Mouse (Mus musculus): Measurements from ENCODE around the gene Slc9a3r2. TPM values are rescaled to one million over a fixed set of nuclear protein-coding genes. Genes with fewer than 3 reads are reported as not detected.
A peak's percentile ranks its signal among the peaks of the same experiment; 100 is the strongest.

The Slc9a3r2 gene
- polyA plus RNA-seq, 1 experiment from 2014 or later, result 43.7 TPM

DNA sequence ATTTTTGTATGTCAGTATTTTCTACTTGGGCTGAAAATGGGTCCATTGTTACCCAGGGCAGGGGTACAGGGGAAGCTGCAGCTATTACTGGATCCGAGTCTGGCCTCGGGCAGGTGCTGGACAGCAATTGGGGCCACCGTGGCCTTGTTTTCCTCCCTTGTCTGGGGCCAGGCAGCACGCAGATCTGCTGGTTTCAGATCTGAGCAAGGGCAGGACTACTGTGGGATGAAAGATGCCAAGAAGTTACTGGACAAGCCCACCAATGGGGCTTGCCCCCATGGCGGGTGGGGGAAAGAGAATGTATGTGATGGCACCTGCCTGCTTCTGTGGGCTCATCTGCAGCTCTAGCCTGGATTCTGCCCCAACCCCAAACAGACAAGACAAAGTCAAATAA, 54.1 kb downstream of the Slc9a3r2 start:
- Histone ChIP-seq H3K4me3 (ENCODE audit: low read depth, low read length) (no peak overlapping the region), H3K27me3 (ENCODE audit: control insufficient read depth, insufficient read depth, low read depth, low read length) (no peaks in the 10 kb centered on the region), H3K27ac (ENCODE audit: low read length) (no peak overlapping the region), H3K9me3 (replicated peaks; ENCODE audit: control insufficient read depth, low read length, poor library complexity, severe bottlenecking) (no peaks in the 10 kb centered on the region), H3K4me2 (ENCODE audit: low read length) (no peak overlapping the region), H3K36me3 (ENCODE audit: control insufficient read depth, insufficient read depth, low read length) (peaks cover 83% of the 10 kb centered on the region), H3K4me1 (ENCODE audit: control insufficient read depth, insufficient read depth, low read length) (no peaks in the 10 kb centered on the region), H3K9ac (ENCODE audit: low read depth, low read length) (no peak overlapping the region)
- WGBS, result 80% methylated on average over 5 of the region's 5 CpGs
- ATAC-seq, result no peak

DNA sequence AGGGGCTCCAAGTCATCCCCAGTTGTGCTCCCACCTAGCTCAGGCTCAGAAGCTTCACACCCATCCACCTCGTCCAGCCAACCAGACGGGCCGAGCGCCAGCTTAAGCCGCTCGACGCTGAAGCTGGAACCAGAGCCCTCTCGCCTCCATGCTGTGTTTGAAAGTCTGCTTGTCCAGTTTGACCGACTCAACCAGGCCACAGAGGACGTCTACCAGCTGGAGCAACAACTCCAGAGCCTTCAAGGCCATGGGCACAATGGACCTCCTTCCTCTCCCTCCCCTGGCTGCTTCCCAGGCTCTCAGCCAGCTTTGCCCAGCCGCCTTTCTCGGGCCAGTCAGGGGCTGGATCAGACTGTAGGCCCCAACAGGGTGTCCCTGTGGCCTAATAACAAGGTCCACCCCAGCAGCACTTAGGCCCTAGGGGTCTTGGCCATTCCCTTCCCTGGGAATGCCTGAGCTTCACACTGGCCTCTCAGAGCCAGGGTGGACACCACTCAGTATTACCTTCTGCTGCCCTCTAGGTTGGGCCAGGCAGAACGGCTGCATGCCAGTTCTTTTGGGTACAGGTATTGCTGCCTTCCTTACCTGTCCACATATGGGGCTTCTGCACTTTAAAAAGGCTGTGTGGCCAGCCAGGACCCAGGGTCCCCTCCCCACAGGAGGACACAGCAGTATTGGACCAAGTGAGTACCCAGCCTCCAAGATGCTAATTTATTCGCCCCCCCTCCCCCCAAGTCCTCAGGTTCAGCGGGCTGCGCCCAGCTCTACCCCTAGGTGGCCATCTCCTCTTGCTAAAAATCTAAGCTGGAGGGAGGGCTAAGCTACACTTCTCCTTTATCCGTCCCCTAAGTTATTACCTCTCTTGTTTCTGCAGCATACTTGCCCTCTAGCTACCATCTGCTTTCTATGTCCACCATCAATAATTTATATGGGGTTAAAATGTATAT, 54.7 kb downstream of the Slc9a3r2 start:
- Histone ChIP-seq H3K4me2 (ENCODE audit: low read length) (no peak overlapping the region), H3K27ac (ENCODE audit: low read length) (no peak overlapping the region), H3K4me3 (ENCODE audit: low read depth, low read length) (no peak overlapping the region), H3K9ac (ENCODE audit: low read depth, low read length) (no peak overlapping the region), H3K36me3 (ENCODE audit: control insufficient read depth, insufficient read depth, low read length) (peaks cover 88% of the 10 kb centered on the region), H3K27me3 (ENCODE audit: control insufficient read depth, insufficient read depth, low read depth, low read length) (no peaks in the 10 kb centered on the region), H3K4me1 (ENCODE audit: control insufficient read depth, insufficient read depth, low read length) (no peaks in the 10 kb centered on the region), H3K9me3 (replicated peaks; ENCODE audit: control insufficient read depth, low read length, poor library complexity, severe bottlenecking) (no peaks in the 10 kb centered on the region)
- 0 out of 2 replicates have a peak, but pooled peaks have one; percentile 22 for ATAC-seq
- WGBS, result 77% methylated on average over 17 of the region's 17 CpGs

- Histone ChIP-seq H3K4me1 (ENCODE audit: control insufficient read depth, insufficient read depth, low read length) (no peaks in the 10 kb centered on the region), H3K36me3 (ENCODE audit: control insufficient read depth, insufficient read depth, low read length) (peaks cover 83% of the 10 kb centered on the region), H3K27ac (ENCODE audit: low read length) (no peak overlapping the region), H3K4me2 (ENCODE audit: low read length) (no peak overlapping the region), H3K27me3 (ENCODE audit: control insufficient read depth, insufficient read depth, low read depth, low read length) (no peaks in the 10 kb centered on the region), H3K4me3 (ENCODE audit: low read depth, low read length) (no peak overlapping the region), H3K9ac (ENCODE audit: low read depth, low read length) (no peak overlapping the region), H3K9me3 (replicated peaks; ENCODE audit: control insufficient read depth, low read length, poor library complexity, severe bottlenecking) (no peaks in the 10 kb centered on the region)
- no peak for ATAC-seq
- WGBS, result 95% methylated on average over 26 of the region's 26 CpGs
These were observed 55.9 kb downstream of the Slc9a3r2 start for GRCm38 (mm10) chr17:24593992-24594890.

GRCm38 (mm10) chr17:24593248-24593647, 56.9 kb downstream of the Slc9a3r2 start:
- Histone ChIP-seq H3K4me2 (ENCODE audit: low read length) (no peak overlapping the region), H3K9ac (ENCODE audit: low read depth, low read length) (no peak overlapping the region), H3K27ac (ENCODE audit: low read length) (no peak overlapping the region), H3K9me3 (replicated peaks; ENCODE audit: control insufficient read depth, low read length, poor library complexity, severe bottlenecking) (no peaks in the 10 kb centered on the region), H3K4me1 (ENCODE audit: control insufficient read depth, insufficient read depth, low read length) (no peaks in the 10 kb centered on the region), H3K36me3 (ENCODE audit: control insufficient read depth, insufficient read depth, low read length) (peaks cover 75% of the 10 kb centered on the region), H3K27me3 (ENCODE audit: control insufficient read depth, insufficient read depth, low read depth, low read length) (no peaks in the 10 kb centered on the region), H3K4me3 (ENCODE audit: low read depth, low read length) (no peak overlapping the region)
- WGBS, result 74% methylated on average over 5 of the region's 5 CpGs
- ATAC-seq, result no peak

- 93% methylated on average over 5 of the region's 5 CpGs for WGBS
- no peak for ATAC-seq
These were observed 58.4 kb downstream of the Slc9a3r2 start for GRCm38 (mm10) chr17:24591695-24592094.

DNA sequence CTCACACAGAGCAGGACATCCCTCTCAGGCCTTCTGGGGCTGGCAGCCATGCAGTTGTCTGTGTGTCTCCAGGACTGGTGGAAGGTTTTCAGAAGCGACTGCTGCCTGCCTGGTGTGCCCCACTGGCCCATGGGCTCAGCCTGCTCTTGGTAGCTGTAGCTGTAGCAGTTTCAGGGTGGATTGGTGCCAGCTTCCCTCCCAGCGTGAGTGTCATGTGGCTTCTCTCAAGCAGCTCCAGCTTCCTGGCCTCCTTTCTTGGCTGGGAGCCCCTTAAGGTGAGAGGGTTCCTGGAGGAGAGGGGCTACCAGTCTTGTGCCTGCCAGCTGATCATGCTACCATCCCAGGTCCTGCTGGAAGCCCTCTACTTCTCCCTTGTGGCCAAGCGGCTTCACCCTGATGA, 59.2 kb downstream of the Slc9a3r2 start:
- H3K4me3 ChIP-seq (ENCODE audit: low read depth, low read length), result no peak overlapping the region
- H3K9ac ChIP-seq (ENCODE audit: low read depth, low read length), result no peak overlapping the region
- H3K4me2 ChIP-seq (ENCODE audit: low read length), result no peak overlapping the region
- H3K36me3 ChIP-seq (ENCODE audit: control insufficient read depth, insufficient read depth, low read length), result peaks cover 75% of the 10 kb centered on the region
- no peak for ATAC-seq
- no peaks in the 10 kb centered on the region for H3K9me3 ChIP-seq (replicated peaks; ENCODE audit: control insufficient read depth, low read length, poor library complexity, severe bottlenecking)
- no peaks in the 10 kb centered on the region for H3K27me3 ChIP-seq (ENCODE audit: control insufficient read depth, insufficient read depth, low read depth, low read length)
- no peak overlapping the region for H3K27ac ChIP-seq (ENCODE audit: low read length)
- no peaks in the 10 kb centered on the region for H3K4me1 ChIP-seq (ENCODE audit: control insufficient read depth, insufficient read depth, low read length)
- 85% methylated on average over 3 of the region's 3 CpGs for WGBS

More at GRCm38 (mm10) chr17:24591695-24592094, 58.4 kb downstream of the Slc9a3r2 start:
- no peak overlapping the region for H3K9ac ChIP-seq (ENCODE audit: low read depth, low read length)
- H3K27ac ChIP-seq (ENCODE audit: low read length), result no peak overlapping the region
- H3K4me1 ChIP-seq (ENCODE audit: control insufficient read depth, insufficient read depth, low read length), result no peaks in the 10 kb centered on the region
- peaks cover 74% of the 10 kb centered on the region for H3K36me3 ChIP-seq (ENCODE audit: control insufficient read depth, insufficient read depth, low read length)
- no peak overlapping the region for H3K4me2 ChIP-seq (ENCODE audit: low read length)
- H3K27me3 ChIP-seq (ENCODE audit: control insufficient read depth, insufficient read depth, low read depth, low read length), result no peaks in the 10 kb centered on the region
- H3K9me3 ChIP-seq (replicated peaks; ENCODE audit: control insufficient read depth, low read length, poor library complexity, severe bottlenecking), result no peaks in the 10 kb centered on the region
- no peak overlapping the region for H3K4me3 ChIP-seq (ENCODE audit: low read depth, low read length)

Small RNA genes within 50 kb of the gene (microRNA-seq; reads per million reads assigned to microRNA genes)
- gene Gm24589, result not detected

Other genes starting within 250 kb of the Slc9a3r2 start
- gene Rnps1, start 235.8 kb downstream of the Slc9a3r2 start, polyA plus RNA-seq (2015; fragmentation: Nextera tagmentation; extraction: Ambion mirVana), result 357 and 365 TPM in 2 replicates
- gene Eci1, start 223.7 kb downstream of the Slc9a3r2 start, polyA plus RNA-seq (2015; fragmentation: Nextera tagmentation; extraction: Ambion mirVana), result 34.2 and 34.4 TPM in 2 replicates
- gene Dnase1l2, start 207.2 kb downstream of the Slc9a3r2 start, polyA plus RNA-seq (2015; fragmentation: Nextera tagmentation; extraction: Ambion mirVana), result 7.9 and 9.9 TPM in 2 replicates
- 46.4 and 50.2 TPM in 2 replicates for gene E4f1, start 180.0 kb downstream of the Slc9a3r2 start, polyA plus RNA-seq (2015; fragmentation: Nextera tagmentation; extraction: Ambion mirVana)
- gene Pgp, start 179.9 kb downstream of the Slc9a3r2 start, polyA plus RNA-seq (2015; fragmentation: Nextera tagmentation; extraction: Ambion mirVana), result 64.2 and 70.2 TPM in 2 replicates
- gene Bricd5, start 176.4 kb downstream of the Slc9a3r2 start, polyA plus RNA-seq (2015; fragmentation: Nextera tagmentation; extraction: Ambion mirVana), result 0.40 TPM in 1 of 2 replicates, not detected in the other
- 36.5 and 37.2 TPM in 2 replicates for gene Mlst8, start 171.2 kb downstream of the Slc9a3r2 start, polyA plus RNA-seq (2015; fragmentation: Nextera tagmentation; extraction: Ambion mirVana)
- 43.6 and 45.7 TPM in 2 replicates for gene Caskin1, start 161.7 kb downstream of the Slc9a3r2 start, polyA plus RNA-seq (2015; fragmentation: Nextera tagmentation; extraction: Ambion mirVana)
- 103 and 104 TPM in 2 replicates for gene Traf7, start 122.4 kb downstream of the Slc9a3r2 start, polyA plus RNA-seq (2015; fragmentation: Nextera tagmentation; extraction: Ambion mirVana)
- gene Rab26, start 116.1 kb downstream of the Slc9a3r2 start, polyA plus RNA-seq (2015; fragmentation: Nextera tagmentation; extraction: Ambion mirVana), result 9.1 and 14.7 TPM in 2 replicates
- 20.1 and 22.4 TPM in 2 replicates for gene Pkd1, start 100.5 kb downstream of the Slc9a3r2 start, polyA plus RNA-seq (2015; fragmentation: Nextera tagmentation; extraction: Ambion mirVana)
- 72.4 and 85.0 TPM in 2 replicates for gene Tsc2, start 17.7 kb downstream of the Slc9a3r2 start, polyA plus RNA-seq (2015; fragmentation: Nextera tagmentation; extraction: Ambion mirVana)
- 9.8 and 10.0 TPM in 2 replicates for gene Nthl1, start 17.6 kb downstream of the Slc9a3r2 start, polyA plus RNA-seq (2015; fragmentation: Nextera tagmentation; extraction: Ambion mirVana)
- 0.36 and 0.90 TPM in 2 replicates for gene Npw, start 8.1 kb upstream of the Slc9a3r2 start, polyA plus RNA-seq (2015; fragmentation: Nextera tagmentation; extraction: Ambion mirVana)
- gene Zfp598, start 19.4 kb upstream of the Slc9a3r2 start, polyA plus RNA-seq (2015; fragmentation: Nextera tagmentation; extraction: Ambion mirVana), result 19.7 and 20.3 TPM in 2 replicates
- 266 and 303 TPM in 2 replicates for gene Syngr3, start 39.6 kb upstream of the Slc9a3r2 start, polyA plus RNA-seq (2015; fragmentation: Nextera tagmentation; extraction: Ambion mirVana)
- gene Gfer, start 45.8 kb upstream of the Slc9a3r2 start, polyA plus RNA-seq (2015; fragmentation: Nextera tagmentation; extraction: Ambion mirVana), result 33.7 and 40.8 TPM in 2 replicates
- gene Noxo1, start 45.9 kb upstream of the Slc9a3r2 start, polyA plus RNA-seq (2015; fragmentation: Nextera tagmentation; extraction: Ambion mirVana), result 1.9 and 2.2 TPM in 2 replicates
- 61.8 and 69.2 TPM in 2 replicates for gene Tbl3, start 57.3 kb upstream of the Slc9a3r2 start, polyA plus RNA-seq (2015; fragmentation: Nextera tagmentation; extraction: Ambion mirVana)
- 0.28 TPM in 1 of 2 replicates, not detected in the other for gene Rnf151, start 67.7 kb upstream of the Slc9a3r2 start, polyA plus RNA-seq (2015; fragmentation: Nextera tagmentation; extraction: Ambion mirVana)
- gene Rps2, start 67.8 kb upstream of the Slc9a3r2 start, polyA plus RNA-seq (2015; fragmentation: Nextera tagmentation; extraction: Ambion mirVana), result 657 and 682 TPM in 2 replicates
- 264 and 289 TPM in 2 replicates for gene Ndufb10, start 74.2 kb upstream of the Slc9a3r2 start, polyA plus RNA-seq (2015; fragmentation: Nextera tagmentation; extraction: Ambion mirVana)
- gene Rpl3l, start 77.5 kb upstream of the Slc9a3r2 start, polyA plus RNA-seq (2015; fragmentation: Nextera tagmentation; extraction: Ambion mirVana), result not detected in 2 replicates
- gene Msrb1, start 86.3 kb upstream of the Slc9a3r2 start, polyA plus RNA-seq (2015; fragmentation: Nextera tagmentation; extraction: Ambion mirVana), result 14.9 and 17.5 TPM in 2 replicates
- not detected in 2 replicates for gene Hs3st6, start 102.7 kb upstream of the Slc9a3r2 start, polyA plus RNA-seq (2015; fragmentation: Nextera tagmentation; extraction: Ambion mirVana)
- not detected in 2 replicates for gene Meiob, start 154.0 kb upstream of the Slc9a3r2 start, polyA plus RNA-seq (2015; fragmentation: Nextera tagmentation; extraction: Ambion mirVana)
- gene Hagh, start 189.8 kb upstream of the Slc9a3r2 start, polyA plus RNA-seq (2015; fragmentation: Nextera tagmentation; extraction: Ambion mirVana), result 62.9 and 72.2 TPM in 2 replicates
- 19.6 and 20.2 TPM in 2 replicates for gene Fahd1, start 200.0 kb upstream of the Slc9a3r2 start, polyA plus RNA-seq (2015; fragmentation: Nextera tagmentation; extraction: Ambion mirVana)
- gene Igfals, start 215.7 kb upstream of the Slc9a3r2 start, polyA plus RNA-seq (2015; fragmentation: Nextera tagmentation; extraction: Ambion mirVana), result not detected in 2 replicates
- gene Nubp2, start 236.0 kb upstream of the Slc9a3r2 start, polyA plus RNA-seq (2015; fragmentation: Nextera tagmentation; extraction: Ambion mirVana), result 54.3 and 54.7 TPM in 2 replicates
- gene Spsb3, start 236.3 kb upstream of the Slc9a3r2 start, polyA plus RNA-seq (2015; fragmentation: Nextera tagmentation; extraction: Ambion mirVana), result 85.8 and 90.5 TPM in 2 replicates
- 28.6 and 28.8 TPM in 2 replicates for gene Eme2, start 244.8 kb upstream of the Slc9a3r2 start, polyA plus RNA-seq (2015; fragmentation: Nextera tagmentation; extraction: Ambion mirVana)
- gene Mrps34, start 244.8 kb upstream of the Slc9a3r2 start, polyA plus RNA-seq (2015; fragmentation: Nextera tagmentation; extraction: Ambion mirVana), result 72.9 and 77.2 TPM in 2 replicates
- 79.7 and 88.6 TPM in 2 replicates for gene Nme3, start 246.2 kb upstream of the Slc9a3r2 start, polyA plus RNA-seq (2015; fragmentation: Nextera tagmentation; extraction: Ambion mirVana)

All from midbrain, embryonic 16.5 days (tissue).